Mouse (Mus musculus) C2C12 (cell line): Measurements from ENCODE around the gene Bdnf.

Experiments used
- CEBPB ChIP-seq: IDR thresholded peaks from one replicate; pipeline ENCODE4 v1.6.1; 2011; ENCODE audit warnings: low read depth, mild to moderate bottlenecking, control low read depth, moderate library complexity
- CTCF ChIP-seq: IDR thresholded peaks from one replicate; pipeline ENCODE4 v1.5.1; 2011; ENCODE audit not compliant: control insufficient read depth, insufficient read depth, insufficient read length
- MAX ChIP-seq: IDR thresholded peaks from one replicate; pipeline ENCODE4 v1.6.1; 2011; ENCODE audit warnings: mild to moderate bottlenecking, control low read depth
- MYOG ChIP-seq: IDR thresholded peaks from one replicate; pipeline ENCODE4 v1.6.1; 2011; ENCODE audit not compliant: control insufficient read depth, insufficient read length; ENCODE audit errors: extremely low read depth
- USF1 ChIP-seq: IDR thresholded peaks from one replicate; pipeline ENCODE4 v1.6.1; 2011; ENCODE audit warnings: low read depth, mild to moderate bottlenecking, control low read depth, moderate library complexity

- TF ChIP-seq MYOG, result no peak
- TF ChIP-seq CTCF, result no peak
- peak; percentile 46 for TF ChIP-seq USF1
- no peak for TF ChIP-seq MAX
- no peak for TF ChIP-seq CEBPB
Observed at GRCm38 (mm10) chr2:109673509-109674455, 718 bp upstream of the Bdnf start.
